Mouse (Mus musculus): ENCODE measurements around the gene Ginm1.

Ginm1 gene

GRCm38 (mm10) chr10:7792751-7793385, at the start of gene Ginm1, which contains the start of gene Ppil4:
TSS of gene Ginm1 (minus strand) at chr10:7792824.
TSS of gene Ppil4 (plus strand) at chr10:7792891.
- peak; percentile 91 for DNase-seq (ENCODE audit: low spot score)

- DNase-seq (ENCODE audit: low spot score): peak; percentile 8
These were observed 49.0 kb upstream of the Ginm1 start for GRCm38 (mm10) chr10:7841571-7842080.

GRCm38 (mm10) chr10:7840785-7841184, 48.2 kb upstream of the Ginm1 start:
- no peak for DNase-seq (ENCODE audit: low spot score)

GRCm38 (mm10) chr10:7840353-7840733, 47.7 kb upstream of the Ginm1 start:
- no peak for DNase-seq (ENCODE audit: low spot score)

- DNase-seq (ENCODE audit: low spot score): no peak
These were observed 47.1 kb upstream of the Ginm1 start for GRCm38 (mm10) chr10:7839551-7840352.

GRCm38 (mm10) chr10:7838874-7839421, 46.3 kb upstream of the Ginm1 start:
- DNase-seq (ENCODE audit: low spot score): no peak

- DNase-seq (ENCODE audit: low spot score): no peak
These were observed 45.4 kb upstream of the Ginm1 start for GRCm38 (mm10) chr10:7838036-7838435.

GRCm38 (mm10) chr10:7837446-7837845, 44.8 kb upstream of the Ginm1 start:
- no peak for DNase-seq (ENCODE audit: low spot score)

GRCm38 (mm10) chr10:7836902-7837301, 44.3 kb upstream of the Ginm1 start:
- DNase-seq (ENCODE audit: low spot score): no peak

GRCm38 (mm10) chr10:7834671-7835225, 42.1 kb upstream of the Ginm1 start:
- DNase-seq (ENCODE audit: low spot score): no peak

- no peak for DNase-seq (ENCODE audit: low spot score)
These were observed 40.9 kb upstream of the Ginm1 start for GRCm38 (mm10) chr10:7833377-7834165.

- no peak for DNase-seq (ENCODE audit: low spot score)
These were observed 39.6 kb upstream of the Ginm1 start, which contains the start of gene Zc3h12d for GRCm38 (mm10) chr10:7832171-7832676. TSS of gene Zc3h12d (plus strand) at chr10:7832470.

GRCm38 (mm10) chr10:7826106-7826505, 33.5 kb upstream of the Ginm1 start:
- DNase-seq (ENCODE audit: low spot score): no peak

- no peak for DNase-seq (ENCODE audit: low spot score)
These were observed 32.6 kb upstream of the Ginm1 start for GRCm38 (mm10) chr10:7825281-7825665.

- no peak for DNase-seq (ENCODE audit: low spot score)
These were observed 32.1 kb upstream of the Ginm1 start for GRCm38 (mm10) chr10:7824663-7825280.

- no peak for DNase-seq (ENCODE audit: low spot score)
These were observed 29.4 kb upstream of the Ginm1 start for GRCm38 (mm10) chr10:7821981-7822380.

- DNase-seq (ENCODE audit: low spot score): no peak
These were observed 27.5 kb upstream of the Ginm1 start for GRCm38 (mm10) chr10:7820171-7820570.

- DNase-seq (ENCODE audit: low spot score): no peak
These were observed 27.0 kb upstream of the Ginm1 start for GRCm38 (mm10) chr10:7819603-7820002.

- no peak for DNase-seq (ENCODE audit: low spot score)
These were observed 26.5 kb upstream of the Ginm1 start for GRCm38 (mm10) chr10:7819156-7819555.

GRCm38 (mm10) chr10:7818676-7819075, 26.1 kb upstream of the Ginm1 start:
- no peak for DNase-seq (ENCODE audit: low spot score)

- no peak for DNase-seq (ENCODE audit: low spot score)
These were observed 23.9 kb upstream of the Ginm1 start for GRCm38 (mm10) chr10:7816476-7816875.
